Mouse (Mus musculus): ENCODE data around the gene Timp1. TPM values are rescaled to one million over a fixed set of nuclear protein-coding genes. Genes with fewer than 3 reads are reported as not detected.

Timp1 gene
- polyA plus RNA-seq, 1 experiment = 7.7 TPM

DNA sequence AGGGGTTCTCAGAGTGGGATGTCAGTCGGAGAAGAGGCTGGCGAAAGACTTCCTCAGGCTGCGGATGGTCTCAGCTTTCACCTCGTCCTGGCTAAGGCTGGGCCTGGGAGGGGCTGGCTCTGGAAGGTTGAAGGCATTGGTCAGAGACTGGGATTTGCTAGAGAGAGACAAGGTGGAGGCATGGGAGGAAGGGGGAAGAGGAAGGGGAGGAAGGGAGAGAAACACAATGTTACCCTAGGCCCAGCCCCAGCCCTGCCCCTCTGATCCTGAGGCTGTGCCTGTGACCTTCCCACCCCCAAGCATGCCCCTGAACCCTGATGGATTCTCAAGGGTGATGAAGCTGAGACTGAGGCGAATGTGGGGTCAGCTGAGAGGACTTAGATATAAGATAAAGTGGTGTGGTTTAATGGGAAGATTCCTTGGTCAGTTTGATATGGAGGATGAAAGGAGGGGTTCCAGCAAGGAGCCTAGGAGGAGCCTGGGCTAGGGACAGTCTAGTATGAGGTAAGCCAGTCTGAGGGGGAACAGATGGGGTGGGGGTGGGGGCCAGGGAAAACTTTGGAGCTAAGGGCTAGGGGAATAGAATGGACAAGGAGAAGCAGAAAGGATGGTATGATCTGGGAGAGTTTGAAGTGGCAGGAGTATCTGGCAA, 8.4 kb upstream of the Timp1 start:
- 79% methylated on average over 5 of the region's 5 CpGs for WGBS
- Histone ChIP-seq H3K4me3 (ENCODE audit: extremely low read depth, insufficient read depth, insufficient read length) (no peak overlapping the region), H3K36me3 (ENCODE audit: control insufficient read depth, insufficient read depth, low read length) (peaks cover 5% of the 10 kb centered on the region; the same call in 1 of the 2 replicates), H3K27ac (ENCODE audit: insufficient read depth, low read length) (no peak overlapping the region), H3K4me1 (ENCODE audit: control insufficient read depth, insufficient read depth, insufficient read length) (peaks cover 3% of the 10 kb centered on the region), H3K27me3 (ENCODE audit: control insufficient read depth, insufficient read depth, low read length) (no peaks in the 10 kb centered on the region; the same call in 1 of the 2 replicates)
- no peak for TF ChIP-seq POLR2A (IDR thresholded peaks at IDR 0.05; ENCODE audit: low read depth, low read length)
- TF ChIP-seq CTCF (IDR thresholded peaks at IDR 0.05; ENCODE audit: extremely low read depth, insufficient read depth, insufficient read length, insufficient replicate concordance) = no peak
- DNase-seq (ENCODE audit: low read depth in 1 of 2, low spot score in 2 of 2) = no peak

DNA sequence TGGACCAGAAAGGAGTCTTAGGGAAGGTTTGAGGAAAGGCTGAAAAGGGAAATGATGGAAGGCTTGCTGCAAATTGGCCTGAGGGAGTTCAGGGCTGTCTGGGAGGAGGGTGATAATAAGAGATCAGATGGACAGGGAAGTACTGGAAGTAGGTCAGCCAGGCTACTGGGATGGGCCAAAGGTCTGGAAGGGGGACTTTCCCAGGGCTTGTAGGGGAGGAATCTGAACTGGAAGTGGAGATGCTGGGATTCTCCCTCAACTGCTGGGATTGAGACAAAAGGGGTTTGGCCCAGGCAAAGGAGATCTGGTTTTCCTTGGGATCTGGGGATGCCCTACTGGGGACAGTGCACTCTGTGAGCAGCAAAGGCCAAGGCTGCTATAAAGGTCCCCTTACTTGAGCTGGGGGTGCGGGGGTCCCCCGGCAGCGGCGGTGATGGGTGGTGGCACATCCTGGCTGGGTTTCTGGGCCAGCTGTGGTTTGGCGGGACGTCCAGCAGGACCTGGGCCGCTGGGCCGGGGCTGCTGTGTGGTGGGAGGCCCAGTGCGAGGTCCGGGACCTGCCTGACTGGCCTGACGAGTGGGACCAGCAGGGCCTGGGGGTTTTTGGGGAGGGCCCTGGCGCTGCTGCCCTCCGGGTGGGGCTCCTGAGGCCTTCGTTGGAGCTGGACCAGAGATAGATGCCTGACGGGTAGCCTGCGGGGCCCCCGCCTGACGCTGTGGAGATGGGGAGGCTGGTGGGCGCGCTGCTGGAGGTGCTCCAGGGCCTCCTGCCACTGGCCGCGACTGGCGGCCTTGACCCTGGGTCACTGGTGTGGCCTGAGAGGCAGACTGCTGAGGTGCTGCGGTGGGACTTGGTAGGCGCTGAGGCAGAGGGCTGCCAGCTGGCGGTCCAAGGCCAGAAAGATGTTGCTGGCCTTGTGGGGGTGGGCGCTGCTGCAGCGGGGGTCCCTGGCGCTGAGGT, 7.6 kb upstream of the Timp1 start:
- Histone ChIP-seq H3K27me3 (ENCODE audit: control insufficient read depth, insufficient read depth, low read length) (no peaks in the 10 kb centered on the region; the same call in 1 of the 2 replicates), H3K4me3 (ENCODE audit: extremely low read depth, insufficient read depth, insufficient read length) (no peak overlapping the region), H3K36me3 (ENCODE audit: control insufficient read depth, insufficient read depth, low read length) (peaks cover 2% of the 10 kb centered on the region; the same call in 1 of the 2 replicates), H3K27ac (ENCODE audit: insufficient read depth, low read length) (no peak overlapping the region), H3K4me1 (ENCODE audit: control insufficient read depth, insufficient read depth, insufficient read length) (peaks cover 3% of the 10 kb centered on the region)
- no peak for DNase-seq (ENCODE audit: low read depth in 1 of 2, low spot score in 2 of 2)
- TF ChIP-seq CTCF (IDR thresholded peaks at IDR 0.05; ENCODE audit: extremely low read depth, insufficient read depth, insufficient read length, insufficient replicate concordance) (no peak), POLR2A (IDR thresholded peaks at IDR 0.05; ENCODE audit: low read depth, low read length) (no peak)
- 66% methylated on average over 29 of the region's 29 CpGs for WGBS

DNA sequence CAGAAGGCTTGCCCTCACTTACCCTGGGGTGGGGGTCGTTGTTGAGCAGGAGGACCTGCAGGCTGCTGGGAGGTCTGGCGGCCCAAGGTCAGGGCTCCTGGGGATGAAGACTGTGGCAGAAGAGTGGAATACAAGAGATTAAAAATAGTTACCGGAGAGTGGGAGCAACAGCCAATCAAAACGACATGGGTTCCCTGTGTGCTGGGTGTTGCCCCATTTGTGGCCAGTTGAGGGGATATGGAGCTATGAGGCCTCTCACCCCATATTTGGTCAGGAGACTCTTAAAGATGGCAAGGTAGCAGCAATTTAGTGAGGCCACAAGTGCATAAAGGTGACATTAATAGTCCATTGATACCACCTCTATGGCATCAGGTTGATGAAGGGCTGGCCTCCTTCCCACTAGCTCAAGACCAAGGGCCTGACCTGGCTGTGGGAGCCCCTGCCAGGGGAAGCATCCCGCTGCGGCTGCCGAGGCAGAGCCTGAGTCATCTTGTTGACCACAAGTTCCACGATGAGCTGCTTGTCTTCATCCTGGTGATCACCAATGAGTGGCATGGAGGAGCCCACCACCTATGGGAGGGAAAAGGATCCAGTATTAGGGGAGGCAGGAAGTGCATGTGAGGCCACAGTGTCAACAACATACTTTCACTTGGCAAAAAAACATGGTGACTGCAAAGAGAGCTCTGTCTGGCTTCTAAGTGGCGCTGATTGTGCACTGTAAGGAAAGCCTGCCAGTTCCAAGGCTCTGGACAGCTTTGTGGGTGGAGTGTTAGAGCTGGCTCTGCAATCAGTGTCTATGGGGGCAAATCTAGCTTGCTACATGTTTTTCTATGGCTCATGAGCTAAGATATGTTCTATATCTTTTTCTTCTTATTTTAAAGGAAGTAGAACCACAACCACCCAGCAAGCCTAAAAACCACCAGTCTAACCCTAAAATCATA, 6.5 kb upstream of the Timp1 start:
- no peak overlapping the region for H3K27ac ChIP-seq (ENCODE audit: insufficient read depth, low read length)
- no peaks in the 10 kb centered on the region; the same call in 1 of the 2 replicates for H3K27me3 ChIP-seq (ENCODE audit: control insufficient read depth, insufficient read depth, low read length)
- TF ChIP-seq CTCF (IDR thresholded peaks at IDR 0.05; ENCODE audit: extremely low read depth, insufficient read depth, insufficient read length, insufficient replicate concordance) = no peak
- H3K4me3 ChIP-seq (ENCODE audit: extremely low read depth, insufficient read depth, insufficient read length) = no peak overlapping the region
- WGBS = 59% methylated on average over 9 of the region's 9 CpGs
- peaks cover 3% of the 10 kb centered on the region for H3K4me1 ChIP-seq (ENCODE audit: control insufficient read depth, insufficient read depth, insufficient read length)
- H3K36me3 ChIP-seq (ENCODE audit: control insufficient read depth, insufficient read depth, low read length) = 0 out of 2 replicates have a peak, but pooled peaks cover 2% of the 10 kb centered on the region
- DNase-seq (ENCODE audit: low read depth in 1 of 2, low spot score in 2 of 2) = no peak

DNA sequence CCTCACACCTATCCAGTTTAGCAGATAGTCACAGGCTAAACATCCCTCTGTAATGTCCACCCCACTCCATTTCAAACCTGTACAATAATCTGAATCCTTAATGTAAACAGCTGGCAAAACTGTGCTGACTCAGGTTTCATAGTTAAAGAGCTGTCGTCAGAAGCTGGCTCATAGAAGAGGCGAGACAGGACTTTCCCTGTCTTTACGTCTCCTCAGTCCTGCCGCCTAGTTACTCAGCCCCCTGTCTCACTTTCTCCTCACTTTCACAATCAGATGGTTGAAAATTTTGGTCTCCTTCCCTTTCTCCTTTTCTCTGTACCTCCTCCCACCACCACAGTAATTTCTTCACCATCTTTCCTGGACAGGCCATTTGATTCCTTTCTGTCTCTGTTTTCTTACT, 1.9 kb upstream of the Timp1 start:
- Histone ChIP-seq H3K27ac (ENCODE audit: insufficient read depth, low read length) (no peak overlapping the region), H3K36me3 (ENCODE audit: control insufficient read depth, insufficient read depth, low read length) (no peaks in the 10 kb centered on the region), H3K4me3 (ENCODE audit: extremely low read depth, insufficient read depth, insufficient read length) (no peak overlapping the region), H3K27me3 (ENCODE audit: control insufficient read depth, insufficient read depth, low read length) (no peaks in the 10 kb centered on the region), H3K4me1 (ENCODE audit: control insufficient read depth, insufficient read depth, insufficient read length) (no peaks in the 10 kb centered on the region; the same call in 1 of the 2 replicates)
- TF ChIP-seq POLR2A (IDR thresholded peaks at IDR 0.05; ENCODE audit: low read depth, low read length) = no peak
- TF ChIP-seq CTCF (IDR thresholded peaks at IDR 0.05; ENCODE audit: extremely low read depth, insufficient read depth, insufficient read length, insufficient replicate concordance) = no peak
- WGBS = 82% methylated on average over 4 of the region's 4 CpGs
- no peak for DNase-seq (ENCODE audit: low read depth in 1 of 2, low spot score in 2 of 2)

DNA sequence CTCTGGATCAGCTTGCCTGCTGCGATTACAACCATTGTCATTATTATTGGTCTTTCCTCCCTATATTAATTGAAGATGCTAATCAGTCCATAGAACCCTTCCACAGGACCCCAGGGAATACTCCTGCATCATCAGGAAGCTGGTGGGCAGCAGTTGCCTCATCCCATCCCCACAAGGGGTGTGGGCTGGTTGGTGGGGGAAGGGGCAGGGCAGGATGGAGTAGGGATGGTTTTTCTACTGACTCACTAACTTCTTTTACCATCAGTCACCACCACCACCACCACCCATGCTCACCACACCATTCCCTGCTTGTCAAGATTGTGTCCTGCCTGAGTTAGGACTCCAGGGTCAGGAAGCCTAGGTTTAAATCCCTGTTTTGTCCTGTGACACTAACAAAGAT, 763 bp upstream of the Timp1 start:
- no peaks in the 10 kb centered on the region for H3K27me3 ChIP-seq (ENCODE audit: control insufficient read depth, insufficient read depth, low read length)
- no peaks in the 10 kb centered on the region for H3K36me3 ChIP-seq (ENCODE audit: control insufficient read depth, insufficient read depth, low read length)
- 78% methylated on average over 1 of the region's 1 CpGs for WGBS
- H3K4me3 ChIP-seq (ENCODE audit: extremely low read depth, insufficient read depth, insufficient read length) = no peak overlapping the region
- TF ChIP-seq CTCF (IDR thresholded peaks at IDR 0.05; ENCODE audit: extremely low read depth, insufficient read depth, insufficient read length, insufficient replicate concordance) (no peak), POLR2A (IDR thresholded peaks at IDR 0.05; ENCODE audit: low read depth, low read length) (no peak)
- no peaks in the 10 kb centered on the region for H3K4me1 ChIP-seq (ENCODE audit: control insufficient read depth, insufficient read depth, insufficient read length)
- DNase-seq (ENCODE audit: low read depth in 1 of 2, low spot score in 2 of 2) = no peak
- H3K27ac ChIP-seq (ENCODE audit: insufficient read depth, low read length) = no peak overlapping the region

DNA sequence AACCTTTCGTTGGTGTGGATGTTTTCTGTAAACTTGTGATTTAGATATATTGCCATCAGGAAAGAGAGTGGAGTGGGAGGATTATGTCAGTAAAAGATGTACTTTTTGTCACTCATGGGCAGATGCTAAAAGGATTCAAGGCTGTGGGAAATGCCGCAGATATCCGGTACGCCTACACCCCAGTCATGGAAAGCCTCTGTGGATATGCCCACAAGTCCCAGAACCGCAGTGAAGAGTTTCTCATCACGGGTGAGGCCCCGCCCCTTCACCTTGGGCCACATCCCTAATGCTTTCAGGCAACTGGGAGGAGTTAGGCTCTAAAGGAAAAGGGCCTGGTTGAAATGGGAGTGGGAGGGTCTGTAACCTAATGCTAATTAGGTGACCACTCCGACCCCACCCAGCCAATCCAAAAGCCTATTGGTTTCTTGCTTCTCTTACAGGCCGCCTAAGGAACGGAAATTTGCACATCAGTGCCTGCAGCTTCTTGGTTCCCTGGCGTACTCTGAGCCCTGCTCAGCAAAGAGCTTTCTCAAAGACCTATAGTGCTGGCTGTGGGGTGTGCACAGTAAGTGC, 3.0 kb downstream of the Timp1 start:
- H3K27me3 ChIP-seq (ENCODE audit: control insufficient read depth, insufficient read depth, low read length) = no peaks in the 10 kb centered on the region
- 63% methylated on average over 11 of the region's 11 CpGs for WGBS
- no peaks in the 10 kb centered on the region for H3K4me1 ChIP-seq (ENCODE audit: control insufficient read depth, insufficient read depth, insufficient read length)
- TF ChIP-seq POLR2A (IDR thresholded peaks at IDR 0.05; ENCODE audit: low read depth, low read length) (no peak), CTCF (IDR thresholded peaks at IDR 0.05; ENCODE audit: extremely low read depth, insufficient read depth, insufficient read length, insufficient replicate concordance) (no peak)
- no peak for DNase-seq (ENCODE audit: low read depth in 1 of 2, low spot score in 2 of 2)
- no peak overlapping the region for H3K27ac ChIP-seq (ENCODE audit: insufficient read depth, low read length)
- H3K4me3 ChIP-seq (ENCODE audit: extremely low read depth, insufficient read depth, insufficient read length) = no peak overlapping the region
- H3K36me3 ChIP-seq (ENCODE audit: control insufficient read depth, insufficient read depth, low read length) = no peaks in the 10 kb centered on the region

Measured in spleen, adult 2 months (tissue).